Mouse (Mus musculus) heart, embryonic 11.5 days (tissue): ENCODE results near the gene Rab3c. TPM values are rescaled to one million over a fixed set of nuclear protein-coding genes. Genes with fewer than 3 reads are reported as not detected.

Source experiments
- ATAC-seq: fragments of 200-750 bp; cut with Nextera tagmentation; replicated peaks from 2 replicates; pipeline ENCODE4 v1.8.0; 2017; ENCODE audit warnings: moderate library complexity; ENCODE audit not compliant: insufficient number of reproducible peaks, low FRiP score, low TSS enrichment
- H3K27ac ChIP-seq: fragments of 300-500 bp; sonication (generic); 2 replicates; pipeline ENCODE4 v1.5.1; 2014; ENCODE audit warnings: mild to moderate bottlenecking, low read depth, low read length
- H3K27me3 ChIP-seq: fragments of 300-500 bp; sonication (generic); 2 replicates; pipeline ENCODE4 v1.6.1; 2014; ENCODE audit warnings: mild to moderate bottlenecking, low read length, mixed read lengths; ENCODE audit not compliant: control insufficient read depth, insufficient read depth
- H3K36me3 ChIP-seq: fragments of 300-500 bp; sonication (generic); 2 replicates; pipeline ENCODE4 v1.6.1; 2014; ENCODE audit warnings: mild to moderate bottlenecking, low read length, moderate library complexity, mixed read lengths; ENCODE audit not compliant: control insufficient read depth, insufficient read depth
- H3K4me1 ChIP-seq: fragments of 300-500 bp; sonication (generic); 2 replicates; pipeline ENCODE4 v1.6.1; 2014; ENCODE audit warnings: low read length; ENCODE audit not compliant: control insufficient read depth, insufficient read depth
- H3K4me2 ChIP-seq: fragments of 300-500 bp; sonication (generic); 2 replicates; pipeline ENCODE4 v1.6.1; 2014; ENCODE audit warnings: mild to moderate bottlenecking, moderate library complexity
- H3K4me3 ChIP-seq: fragments of 300-500 bp; sonication (generic); 2 replicates; pipeline ENCODE4 v1.5.1; 2014; ENCODE audit warnings: low read depth, low read length
- H3K9ac ChIP-seq: fragments of 300-500 bp; sonication (generic); 2 replicates; pipeline ENCODE4 v1.6.1; 2014; ENCODE audit warnings: mild to moderate bottlenecking, low read depth, low read length, moderate library complexity
- H3K9me3 ChIP-seq: fragments of 300-500 bp; sonication (generic); replicated peaks from 2 replicates; pipeline ENCODE4 v1.6.1; 2016; ENCODE audit warnings: low read length; ENCODE audit not compliant: control insufficient read depth
- WGBS: fragments of 180-500 bp; shearing (Covaris S2); extraction: QIAGEN DNeasy Blood & Tissue Kit; methylation state at CpG from one replicate; pipeline ENCODE4 v1.1.7; 2014; ENCODE audit not compliant: insufficient replicate concordance; 5-methylcytosine and 5-hydroxymethylcytosine counted together
- polyA plus RNA-seq: library from polyadenylated mRNA; unstranded; fragments of >200 nt; fragmentation: Nextera tagmentation; extraction: Ambion mirVana; gene quantifications from 2 replicates; pipeline ENCODE4 v1.2.1, GENCODE M21; 2014

Rab3c gene
- polyA plus RNA-seq, 1 experiment from 2014 or later, result 0.23 TPM

DNA sequence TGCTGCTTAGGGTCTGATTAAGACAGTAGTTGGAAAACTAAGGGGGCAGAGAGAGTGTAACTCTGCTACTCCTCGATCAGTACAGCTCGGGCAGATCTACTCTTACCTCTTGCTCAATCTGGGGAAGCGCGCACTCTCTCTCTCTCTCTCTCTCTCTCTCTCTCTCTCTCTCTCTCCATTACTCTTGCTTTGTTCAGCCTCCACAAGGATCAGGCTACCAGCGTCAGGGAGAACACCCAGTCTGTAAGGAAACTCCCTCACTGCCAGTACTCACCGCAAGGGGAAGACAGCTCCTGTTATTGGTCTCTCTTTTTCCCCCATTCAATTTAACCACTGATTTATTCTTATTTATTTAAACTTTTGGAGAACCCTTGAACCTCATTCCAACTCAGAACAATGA lies 185.8 kb downstream of the Rab3c start:
- no peak for ATAC-seq
- no peak overlapping the region for H3K27ac ChIP-seq
- H3K9me3 ChIP-seq, result no peaks in the 10 kb centered on the region
- H3K4me1 ChIP-seq, result no peaks in the 10 kb centered on the region
- 80% methylated on average over 6 of the region's 6 CpGs for WGBS
- no peak overlapping the region for H3K4me2 ChIP-seq
- H3K9ac ChIP-seq, result no peak overlapping the region
- no peaks in the 10 kb centered on the region for H3K36me3 ChIP-seq
- no peaks in the 10 kb centered on the region for H3K27me3 ChIP-seq
- no peak overlapping the region for H3K4me3 ChIP-seq

DNA sequence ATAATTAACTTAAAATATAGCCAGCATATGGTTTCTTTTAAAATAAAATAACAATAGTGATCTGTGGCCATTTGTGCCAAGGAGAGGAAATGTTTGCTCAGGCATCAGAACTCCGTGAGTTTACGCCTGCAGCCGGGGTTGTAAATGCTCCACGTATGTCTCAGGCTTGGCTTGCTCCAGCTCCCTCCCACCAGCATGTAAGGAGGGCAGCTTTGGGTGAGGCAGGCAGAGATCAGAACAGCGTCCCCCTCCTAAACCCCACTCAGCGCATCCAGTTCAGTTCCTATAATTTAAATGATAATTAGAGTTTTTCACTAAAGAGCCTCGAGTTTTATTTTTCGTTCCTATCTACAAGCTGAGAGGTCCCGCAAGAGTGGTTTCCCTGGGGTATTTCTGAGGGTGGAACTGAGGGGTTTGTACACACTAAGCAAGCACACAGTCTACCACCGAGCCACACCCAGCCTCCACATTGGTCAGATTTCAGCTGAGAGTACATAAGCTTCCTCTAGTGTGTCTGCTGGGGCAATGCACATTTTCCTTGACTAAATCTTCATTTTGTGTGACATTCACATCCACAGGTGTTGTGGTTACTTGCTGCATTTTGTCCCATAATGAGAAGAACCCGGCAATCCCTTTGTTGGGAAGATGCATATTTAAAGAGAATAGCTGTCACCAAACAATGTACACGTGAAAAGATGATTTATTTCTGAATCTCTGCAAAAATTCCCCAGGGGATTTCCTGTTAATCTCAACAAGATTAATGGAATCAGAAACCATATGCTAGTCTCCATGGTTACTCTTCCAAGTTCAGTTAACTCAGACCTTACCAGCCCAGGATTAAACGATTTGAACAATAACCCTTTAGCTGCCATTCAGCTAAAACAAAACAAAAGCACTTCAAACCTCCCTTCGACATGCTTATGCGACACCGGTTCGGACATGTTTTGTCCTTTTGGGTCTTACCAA lies 186.8 kb downstream of the Rab3c start:
- Histone ChIP-seq H3K36me3 (no peaks in the 10 kb centered on the region), H3K9me3 (no peaks in the 10 kb centered on the region), H3K4me2 (no peak overlapping the region), H3K4me1 (no peaks in the 10 kb centered on the region), H3K27me3 (no peaks in the 10 kb centered on the region), H3K9ac (no peak overlapping the region), H3K27ac (no peak overlapping the region), H3K4me3 (no peak overlapping the region)
- WGBS, result 78% methylated on average over 17 of the region's 17 CpGs
- ATAC-seq, result no peak

DNA sequence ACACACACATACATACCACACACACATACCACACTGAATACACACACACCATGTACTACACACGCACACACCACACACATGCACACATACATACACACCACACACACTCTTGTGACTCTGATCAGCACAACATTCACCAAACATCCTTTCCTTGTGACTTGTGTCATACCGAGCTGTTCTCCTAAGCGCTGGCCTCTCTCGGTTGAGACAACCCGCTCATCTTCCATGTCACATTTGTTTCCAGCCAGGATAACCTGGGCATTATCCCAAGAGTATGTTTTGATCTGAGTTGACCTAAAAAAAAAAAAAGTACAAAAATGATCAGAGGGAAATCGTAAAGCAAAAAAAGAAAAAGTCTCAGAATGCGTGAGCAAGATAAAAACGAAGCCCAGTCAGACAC lies 196.8 kb downstream of the Rab3c start:
- Histone ChIP-seq H3K27ac (no peak overlapping the region), H3K9ac (no peak overlapping the region), H3K4me3 (no peak overlapping the region), H3K27me3 (no peaks in the 10 kb centered on the region), H3K4me1 (no peaks in the 10 kb centered on the region), H3K36me3 (no peaks in the 10 kb centered on the region), H3K9me3 (no peaks in the 10 kb centered on the region), H3K4me2 (no peak overlapping the region)
- WGBS, result 86% methylated on average over 8 of the region's 8 CpGs
- ATAC-seq, result no peak

GRCm38 (mm10) chr13:110081174-110081573 lies 199.6 kb downstream of the Rab3c start:
- Histone ChIP-seq H3K4me1 (no peaks in the 10 kb centered on the region), H3K9ac (no peak overlapping the region), H3K27ac (no peak overlapping the region), H3K36me3 (no peaks in the 10 kb centered on the region), H3K4me2 (no peak overlapping the region), H3K4me3 (no peak overlapping the region), H3K27me3 (no peaks in the 10 kb centered on the region), H3K9me3 (no peaks in the 10 kb centered on the region)
- no peak for ATAC-seq

- 83% methylated on average over 9 of the region's 9 CpGs for WGBS
- H3K9ac ChIP-seq, result no peak overlapping the region
- H3K4me3 ChIP-seq, result no peak overlapping the region
- no peak overlapping the region for H3K4me2 ChIP-seq
- no peaks in the 10 kb centered on the region for H3K4me1 ChIP-seq
- no peak overlapping the region for H3K27ac ChIP-seq
- no peaks in the 10 kb centered on the region for H3K9me3 ChIP-seq
- H3K27me3 ChIP-seq, result no peaks in the 10 kb centered on the region
- ATAC-seq, result no peak
- H3K36me3 ChIP-seq, result no peaks in the 10 kb centered on the region
Observed at GRCm38 (mm10) chr13:110075587-110075986, 205.2 kb downstream of the Rab3c start.

- no peak overlapping the region for H3K9ac ChIP-seq
- H3K4me2 ChIP-seq, result no peak overlapping the region
- no peak overlapping the region for H3K27ac ChIP-seq
- no peaks in the 10 kb centered on the region for H3K4me1 ChIP-seq
- WGBS, result 60% methylated on average over 2 of the region's 2 CpGs
- H3K4me3 ChIP-seq, result no peak overlapping the region
- ATAC-seq, result no peak
- H3K27me3 ChIP-seq, result no peaks in the 10 kb centered on the region
- no peaks in the 10 kb centered on the region for H3K36me3 ChIP-seq
- H3K9me3 ChIP-seq, result no peaks in the 10 kb centered on the region
Observed at GRCm38 (mm10) chr13:110074180-110074579, 206.6 kb downstream of the Rab3c start.

DNA sequence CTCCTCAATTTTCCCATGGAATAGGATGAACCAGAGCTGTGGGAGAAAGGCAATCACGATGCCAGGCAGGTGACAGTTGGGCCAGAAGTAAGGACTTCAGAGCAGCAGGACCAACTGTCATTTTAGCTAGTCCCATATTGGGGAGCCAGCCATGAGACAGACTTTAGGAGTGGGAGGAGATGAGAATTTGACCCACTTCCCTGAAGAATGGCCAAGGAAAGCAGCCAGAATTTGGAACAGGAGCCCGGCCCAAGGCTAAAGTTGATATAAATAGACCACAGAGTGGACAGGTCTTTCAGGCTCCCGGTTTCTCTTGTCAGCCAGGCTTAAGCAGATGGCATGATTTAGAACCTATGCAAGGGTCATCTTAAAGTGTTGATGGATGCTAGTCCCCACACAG lies 213.6 kb downstream of the Rab3c start:
- no peak overlapping the region for H3K4me3 ChIP-seq
- H3K27me3 ChIP-seq, result no peaks in the 10 kb centered on the region
- no peak overlapping the region for H3K9ac ChIP-seq
- no peaks in the 10 kb centered on the region for H3K36me3 ChIP-seq
- no peak for ATAC-seq
- WGBS, result 68% methylated on average over 3 of the region's 3 CpGs
- H3K27ac ChIP-seq, result no peak overlapping the region
- no peaks in the 10 kb centered on the region for H3K9me3 ChIP-seq
- H3K4me2 ChIP-seq, result no peak overlapping the region
- no peaks in the 10 kb centered on the region for H3K4me1 ChIP-seq

- Histone ChIP-seq H3K4me2 (no peak overlapping the region), H3K27me3 (no peaks in the 10 kb centered on the region), H3K27ac (no peak overlapping the region), H3K9me3 (no peaks in the 10 kb centered on the region), H3K4me1 (no peaks in the 10 kb centered on the region), H3K4me3 (no peak overlapping the region), H3K36me3 (no peaks in the 10 kb centered on the region), H3K9ac (no peak overlapping the region)
- 83% methylated on average over 2 of the region's 2 CpGs for WGBS
- ATAC-seq, result no peak
Observed at GRCm38 (mm10) chr13:110066674-110067073, 214.1 kb downstream of the Rab3c start.
